Mouse (Mus musculus) forebrain, embryonic 14.5 days (tissue): ENCODE data around the gene Scfd1. TPM values are rescaled to one million over a fixed set of nuclear protein-coding genes. Genes with fewer than 3 reads are reported as not detected.
A peak's percentile ranks its signal among the peaks of the same experiment; 100 is the strongest.

Experiments used
- ATAC-seq: fragments of 200-750 bp; cut with Nextera tagmentation; 2 replicates; pipeline ENCODE4 v1.8.0; 2017; ENCODE audit warnings: mild to moderate bottlenecking, moderate library complexity
- DNase-seq: peaks from one replicate; pipeline ENCODE4 v3.0.0-alpha.2; 2015; ENCODE audit warnings: low spot score
- H3K27ac ChIP-seq: fragments of 300-500 bp; sonication (generic); 2 replicates; pipeline ENCODE4 v1.5.1; 2014; ENCODE audit warnings: low read depth, mild to moderate bottlenecking, control low read depth, low read length, moderate library complexity
- H3K27me3 ChIP-seq: fragments of 300-500 bp; sonication (generic); replicated peaks from 2 replicates; pipeline ENCODE4 v1.6.1; 2014; ENCODE audit warnings: low read length, control low read depth, mixed read lengths; ENCODE audit not compliant: control insufficient read depth, insufficient read depth
- H3K36me3 ChIP-seq: fragments of 300-500 bp; sonication (generic); 2 replicates; pipeline ENCODE4 v1.6.1; 2014; ENCODE audit warnings: low read length, control low read depth; ENCODE audit not compliant: control insufficient read depth, insufficient read depth
- H3K4me1 ChIP-seq: fragments of 300-500 bp; sonication (generic); 2 replicates; pipeline ENCODE4 v1.6.1; 2014; ENCODE audit warnings: antibody characterized with exemption, low read length, control low read depth; ENCODE audit not compliant: control insufficient read depth, insufficient read depth
- H3K4me2 ChIP-seq: fragments of 300-500 bp; sonication (generic); 2 replicates; pipeline ENCODE4 v1.6.1; 2014; ENCODE audit warnings: mild to moderate bottlenecking, control low read depth, low read length
- H3K4me3 ChIP-seq: fragments of 300-500 bp; sonication (generic); 2 replicates; pipeline ENCODE4 v1.5.1; 2014; ENCODE audit warnings: low read depth, low read length, control low read depth
- H3K9ac ChIP-seq: fragments of 300-500 bp; sonication (generic); 2 replicates; pipeline ENCODE4 v1.6.1; 2014; ENCODE audit warnings: mild to moderate bottlenecking, low read length, control low read depth, moderate library complexity
- H3K9me3 ChIP-seq: fragments of 300-500 bp; sonication (generic); replicated peaks from 2 replicates; pipeline ENCODE4 v1.6.1; 2016; ENCODE audit warnings: low read length, control low read depth, mixed read lengths; ENCODE audit not compliant: control insufficient read depth
- WGBS: fragments of 180-500 bp; shearing (Covaris S2); extraction: QIAGEN DNeasy Blood & Tissue Kit; methylation state at CpG from one replicate; pipeline ENCODE4 v1.1.7; 2014; 5-methylcytosine and 5-hydroxymethylcytosine counted together
- polyA plus RNA-seq: library from polyadenylated mRNA; unstranded; fragments of >200 nt; fragmentation: Nextera tagmentation; extraction: Ambion mirVana; gene quantifications from 2 replicates; pipeline ENCODE4 v1.2.1, GENCODE M21; 2014

Scfd1 gene
- polyA plus RNA-seq, 1 experiment from 2014 or later = 68.3 TPM

GRCm38 (mm10) chr12:51377888-51378190 is 529 bp downstream of the Scfd1 start:
- WGBS = 22% methylated on average over 6 of the region's 6 CpGs
- DNase-seq = no peak
- Histone ChIP-seq H3K36me3 (peaks cover 27% of the 10 kb centered on the region), H3K27ac (peak overlapping the region; percentile 83; the same call in 1 of the 2 replicates), H3K9ac (peak overlapping the region; percentile 82), H3K4me3 (peak overlapping the region; percentile 73), H3K9me3 (no peaks in the 10 kb centered on the region), H3K4me1 (no peaks in the 10 kb centered on the region), H3K4me2 (peak overlapping the region; percentile 71), H3K27me3 (no peaks in the 10 kb centered on the region)
- no peak for ATAC-seq

- peaks cover 53% of the 10 kb centered on the region for H3K36me3 ChIP-seq
- DNase-seq = no peak
- WGBS = 96% methylated on average over 6 of the region's 6 CpGs
- H3K4me1 ChIP-seq = no peaks in the 10 kb centered on the region
- no peak overlapping the region for H3K4me3 ChIP-seq
- no peak overlapping the region for H3K27ac ChIP-seq
- no peaks in the 10 kb centered on the region for H3K27me3 ChIP-seq
- no peaks in the 10 kb centered on the region for H3K9me3 ChIP-seq
- H3K9ac ChIP-seq = no peak overlapping the region
- no peak for ATAC-seq
- H3K4me2 ChIP-seq = no peak overlapping the region
Observed at GRCm38 (mm10) chr12:51399871-51400270, 22.6 kb downstream of the Scfd1 start.

- H3K4me1 ChIP-seq = no peaks in the 10 kb centered on the region
- DNase-seq (peak; percentile 69), ATAC-seq (0 out of 2 replicates have a peak, but pooled peaks have one; percentile 42)
- H3K36me3 ChIP-seq = peaks cover 35% of the 10 kb centered on the region
- no peak overlapping the region for H3K9ac ChIP-seq
- no peaks in the 10 kb centered on the region for H3K27me3 ChIP-seq
- no peaks in the 10 kb centered on the region for H3K9me3 ChIP-seq
- no peak overlapping the region for H3K27ac ChIP-seq
- H3K4me3 ChIP-seq = no peak overlapping the region
- no peak overlapping the region for H3K4me2 ChIP-seq
- WGBS = 79% methylated on average over 5 of the region's 5 CpGs
Observed at GRCm38 (mm10) chr12:51402060-51402698, 24.9 kb downstream of the Scfd1 start.

DNA sequence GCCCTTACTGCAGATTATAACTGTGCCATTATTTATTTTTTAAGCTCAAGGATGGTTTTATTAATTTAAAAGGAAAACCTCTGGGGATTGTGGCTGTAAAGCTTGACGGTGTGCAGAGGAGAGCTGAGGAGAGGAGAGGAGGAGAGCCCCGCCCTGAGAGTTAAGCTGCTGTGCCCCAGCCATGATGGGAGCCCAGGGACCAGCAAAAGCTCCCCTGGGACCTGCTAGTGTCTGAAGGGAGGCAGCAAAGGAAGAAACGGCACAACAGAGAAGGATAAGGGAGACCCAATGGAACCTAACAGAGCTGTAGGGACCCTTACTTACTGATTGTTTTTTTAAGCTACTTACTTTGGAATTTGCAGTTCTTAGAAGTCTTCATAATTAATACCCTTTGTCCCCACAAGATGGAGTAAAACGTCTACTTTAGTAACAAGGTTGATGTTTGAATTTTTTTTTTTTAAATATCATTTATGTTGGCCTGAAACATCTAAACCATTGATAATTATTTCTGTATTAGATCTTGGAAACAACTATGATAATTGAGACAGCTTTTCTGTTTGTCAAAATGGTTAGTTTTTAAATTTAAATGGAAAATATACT is 26.8 kb downstream of the Scfd1 start:
- Histone ChIP-seq H3K9me3 (no peaks in the 10 kb centered on the region), H3K4me1 (no peaks in the 10 kb centered on the region), H3K4me3 (no peak overlapping the region), H3K27ac (no peak overlapping the region), H3K4me2 (no peak overlapping the region), H3K27me3 (no peaks in the 10 kb centered on the region), H3K9ac (no peak overlapping the region), H3K36me3 (peaks cover 27% of the 10 kb centered on the region)
- ATAC-seq (no peak), DNase-seq (peak; percentile 41)
- 73% methylated on average over 4 of the region's 4 CpGs for WGBS

- DNase-seq = no peak
- no peak overlapping the region for H3K27ac ChIP-seq
- WGBS = 91% methylated on average over 4 of the region's 4 CpGs
- no peak for ATAC-seq
- no peak overlapping the region for H3K9ac ChIP-seq
- H3K27me3 ChIP-seq = no peaks in the 10 kb centered on the region
- no peaks in the 10 kb centered on the region for H3K4me1 ChIP-seq
- peaks cover 34% of the 10 kb centered on the region for H3K36me3 ChIP-seq
- no peak overlapping the region for H3K4me3 ChIP-seq
- H3K9me3 ChIP-seq = no peaks in the 10 kb centered on the region
- H3K4me2 ChIP-seq = no peak overlapping the region
Observed at GRCm38 (mm10) chr12:51411362-51411761, 34.1 kb downstream of the Scfd1 start.

DNA sequence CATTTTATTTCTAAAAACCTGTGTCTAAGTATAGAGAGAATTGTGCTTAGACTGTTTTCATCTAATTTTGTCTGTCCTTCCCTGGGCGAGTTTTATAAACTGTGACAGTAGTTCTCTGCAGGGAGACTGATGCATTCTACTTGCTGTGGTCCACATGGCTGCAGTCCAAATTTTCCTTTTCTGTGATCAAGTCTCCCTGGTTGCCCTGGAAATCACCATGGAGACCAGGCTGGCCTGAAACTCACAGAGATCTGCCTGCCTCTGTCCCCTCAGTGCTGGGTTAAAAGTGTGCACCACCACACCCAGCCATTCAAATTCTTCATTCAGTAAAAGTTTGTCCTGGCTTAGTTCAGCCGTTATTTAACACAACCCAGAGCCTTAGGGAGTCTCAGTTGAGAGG is 60.2 kb downstream of the Scfd1 start:
- H3K9ac ChIP-seq = no peak overlapping the region
- no peaks in the 10 kb centered on the region for H3K4me1 ChIP-seq
- no peak overlapping the region for H3K27ac ChIP-seq
- H3K27me3 ChIP-seq = no peaks in the 10 kb centered on the region
- no peak for ATAC-seq
- no peak overlapping the region for H3K4me2 ChIP-seq
- no peaks in the 10 kb centered on the region for H3K9me3 ChIP-seq
- no peak overlapping the region for H3K4me3 ChIP-seq
- DNase-seq = no peak
- H3K36me3 ChIP-seq = peaks cover 53% of the 10 kb centered on the region
- 77% methylated on average over 2 of the region's 2 CpGs for WGBS

DNA sequence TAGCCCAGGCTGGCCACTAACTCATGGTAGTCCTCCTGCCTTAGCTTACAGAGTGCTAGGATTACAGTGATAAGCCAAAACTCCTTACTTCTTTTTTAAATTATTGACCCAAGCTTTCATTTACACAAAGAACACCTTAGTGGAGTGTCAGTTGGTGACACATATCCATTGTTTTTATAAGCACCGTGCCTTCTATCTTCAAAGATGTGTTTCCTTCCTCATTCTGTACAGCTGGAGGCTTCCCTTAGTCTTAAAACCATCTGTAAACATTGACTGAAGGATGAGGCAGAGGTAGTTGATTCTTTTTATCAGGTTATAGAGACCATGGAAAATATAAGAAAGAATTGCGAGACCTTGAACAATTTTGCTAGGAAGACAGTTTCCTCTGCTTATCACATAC is 61.0 kb downstream of the Scfd1 start:
- H3K9ac ChIP-seq = no peak overlapping the region
- ATAC-seq (no peak), DNase-seq (no peak)
- H3K36me3 ChIP-seq = peaks cover 49% of the 10 kb centered on the region
- H3K4me2 ChIP-seq = no peak overlapping the region
- no peaks in the 10 kb centered on the region for H3K27me3 ChIP-seq
- WGBS = 97% methylated on average over 2 of the region's 2 CpGs
- no peak overlapping the region for H3K4me3 ChIP-seq
- H3K4me1 ChIP-seq = no peaks in the 10 kb centered on the region
- H3K27ac ChIP-seq = no peak overlapping the region
- no peaks in the 10 kb centered on the region for H3K9me3 ChIP-seq

DNA sequence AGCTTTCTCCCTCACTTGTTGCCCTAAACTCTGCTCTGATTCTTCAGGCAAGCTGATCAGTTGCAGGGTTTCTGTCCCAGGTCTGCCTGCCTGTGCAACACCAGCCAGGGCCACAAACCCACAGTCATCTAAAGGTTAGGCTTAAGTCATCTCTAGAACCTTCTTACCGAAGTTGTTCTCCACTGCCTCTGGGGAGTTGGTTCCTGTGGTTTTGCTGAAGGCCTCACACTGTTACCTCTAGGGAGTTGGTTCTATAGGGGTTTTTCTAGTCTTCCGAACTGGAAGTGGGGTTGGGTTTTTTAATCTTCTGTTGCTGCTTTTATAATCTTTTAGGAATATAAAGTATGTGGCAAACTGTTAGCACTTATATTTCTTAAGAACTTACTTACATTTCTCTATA is 72.0 kb downstream of the Scfd1 start:
- Histone ChIP-seq H3K36me3 (peaks cover 34% of the 10 kb centered on the region), H3K27ac (no peak overlapping the region), H3K4me1 (no peaks in the 10 kb centered on the region), H3K27me3 (no peaks in the 10 kb centered on the region), H3K9ac (no peak overlapping the region), H3K4me2 (no peak overlapping the region), H3K9me3 (no peaks in the 10 kb centered on the region), H3K4me3 (no peak overlapping the region)
- WGBS = 90% methylated on average over 2 of the region's 2 CpGs
- DNase-seq (no peak), ATAC-seq (no peak)

DNA sequence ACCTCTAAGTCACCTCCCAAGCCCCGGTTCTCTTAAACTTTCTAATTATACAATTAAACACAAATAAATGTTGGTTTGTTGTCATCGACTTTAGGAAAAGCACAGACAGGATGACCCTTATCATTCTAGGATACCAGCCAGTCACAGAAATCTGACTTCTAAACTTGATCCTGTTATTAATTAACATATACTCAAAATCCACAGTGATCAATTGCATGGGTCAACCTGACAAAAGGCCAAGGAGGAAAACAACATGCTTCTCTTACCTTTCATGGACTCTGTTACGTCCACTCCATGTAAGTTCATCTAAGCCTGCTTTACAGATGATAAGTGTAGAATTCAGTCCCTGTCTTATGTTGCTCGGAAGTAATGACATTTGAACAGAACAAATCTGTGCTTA is 93.6 kb downstream of the Scfd1 start:
- Histone ChIP-seq H3K4me1 (no peaks in the 10 kb centered on the region), H3K4me3 (no peak overlapping the region), H3K27ac (no peak overlapping the region), H3K27me3 (no peaks in the 10 kb centered on the region), H3K9ac (no peak overlapping the region), H3K9me3 (no peaks in the 10 kb centered on the region), H3K36me3 (no peaks in the 10 kb centered on the region), H3K4me2 (no peak overlapping the region)
- DNase-seq (no peak), ATAC-seq (no peak)
- WGBS = 87% methylated on average over 4 of the region's 4 CpGs
